Mouse (Mus musculus): ENCODE data around the gene Sept10.
"Not testable (repeated sequence)": the region's sequence is repeated elsewhere in the genome, so short reads cannot be mapped to it uniquely, and the experiment has no call there.

The Sept10 gene

GRCm38 (mm10) chr10:59119811-59120210 lies 101.8 kb downstream of the Sept10 start:
- DNase-seq = no peak

GRCm38 (mm10) chr10:59119001-59119400 lies 102.6 kb downstream of the Sept10 start:
- no peak for DNase-seq

DNA sequence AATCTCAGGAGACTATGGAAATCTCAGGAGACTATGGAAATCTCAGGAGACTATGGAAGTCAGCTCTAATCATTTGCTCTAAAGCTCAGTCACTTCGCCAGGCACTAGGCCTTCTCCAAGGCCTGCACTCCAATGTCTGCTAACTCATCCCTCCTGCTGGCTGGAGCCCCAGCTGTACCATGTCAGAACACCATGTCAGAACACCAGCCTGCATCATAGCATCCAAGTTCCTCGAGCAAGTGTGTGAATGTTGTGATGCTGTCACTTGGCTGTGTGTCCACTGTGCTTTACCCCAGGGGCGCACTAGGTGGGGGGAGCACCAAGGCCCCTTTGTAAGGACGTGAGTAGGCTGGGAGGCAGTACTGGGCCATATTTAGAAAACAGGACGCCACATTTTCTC lies 104.1 kb downstream of the Sept10 start:
- DNase-seq = no peak

DNA sequence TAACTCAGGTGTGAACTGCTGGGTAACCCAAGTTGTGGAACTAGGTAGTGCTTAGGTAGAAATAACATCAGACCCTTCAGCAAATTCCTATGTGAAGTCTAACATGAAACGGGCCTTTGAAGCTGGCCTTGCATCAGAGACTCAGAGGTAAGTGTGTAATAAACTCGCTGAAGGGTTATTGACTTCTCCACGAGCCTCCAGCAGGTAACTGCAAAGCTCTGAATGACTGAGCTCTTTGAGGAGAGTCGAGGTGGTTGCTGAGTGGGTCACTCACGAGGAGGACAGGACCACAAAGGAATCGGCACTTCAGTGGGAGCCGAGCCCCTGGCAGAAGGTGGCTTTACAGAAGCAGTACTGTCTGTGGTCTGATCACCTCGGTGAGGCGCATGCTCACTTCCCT lies 105.3 kb downstream of the Sept10 start:
- DNase-seq = no peak

GRCm38 (mm10) chr10:59115691-59116090 lies 106.0 kb downstream of the Sept10 start:
- DNase-seq = no peak

DNA sequence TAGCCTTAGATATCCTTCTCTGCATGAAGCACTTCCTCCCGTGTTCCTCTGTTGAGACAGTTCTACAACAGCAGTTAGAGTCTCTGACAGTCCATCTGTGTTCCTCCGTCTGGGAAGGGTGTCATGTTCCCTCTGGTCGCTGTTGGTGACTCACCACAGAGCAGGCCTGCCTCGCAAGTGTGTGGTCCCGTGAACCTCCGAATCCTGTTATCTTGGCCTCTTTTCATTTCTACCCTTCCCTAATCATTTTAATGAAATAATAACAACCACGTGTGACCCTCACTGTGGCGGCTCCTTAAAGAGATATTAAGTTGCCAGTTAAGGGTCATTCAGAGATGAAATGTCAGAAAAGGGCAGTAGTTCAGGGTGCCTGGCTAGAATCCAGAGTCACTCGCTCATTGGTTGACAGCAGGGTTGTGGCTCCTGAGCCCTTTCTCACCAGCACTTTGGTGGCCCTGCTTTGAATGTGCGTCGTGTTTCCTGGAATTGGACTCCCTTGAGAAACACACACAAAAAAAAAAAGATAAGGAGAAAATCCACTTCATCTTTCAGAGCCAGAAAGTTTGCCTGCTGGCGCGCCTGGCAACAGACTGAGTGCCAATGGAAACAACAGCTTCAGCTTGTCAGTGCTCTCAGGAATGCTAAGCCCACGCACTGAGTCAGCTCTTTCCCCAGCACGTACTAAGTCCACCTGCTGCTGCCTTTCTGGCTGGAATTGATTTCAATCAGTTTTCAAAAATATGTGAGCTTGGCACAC lies 106.9 kb downstream of the Sept10 start:
- DNase-seq = no peak

- no peak for DNase-seq
Observed at GRCm38 (mm10) chr10:59113386-59113785, 108.3 kb downstream of the Sept10 start.

- DNase-seq = no peak
Observed at GRCm38 (mm10) chr10:59112755-59113154, 108.9 kb downstream of the Sept10 start.

DNA sequence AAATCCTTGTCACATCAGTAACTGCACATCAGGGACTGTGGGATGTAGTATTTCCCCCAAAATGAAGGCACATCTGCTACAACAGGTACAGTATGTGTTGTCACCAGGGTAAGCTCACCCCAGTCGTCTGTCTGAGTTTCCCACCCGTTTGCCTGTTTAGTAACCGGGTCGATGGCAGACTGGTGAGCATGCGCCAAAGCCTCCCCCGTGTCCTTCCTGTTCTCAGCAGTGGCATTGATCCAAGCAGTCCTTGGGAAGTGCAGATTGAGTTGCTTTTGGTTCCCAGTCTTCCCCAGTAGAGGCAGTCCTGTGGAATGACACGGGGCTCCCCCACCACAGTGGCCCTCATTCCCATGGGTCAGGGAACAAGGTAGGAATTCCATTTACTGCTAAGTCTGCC lies 111.3 kb downstream of the Sept10 start:
- no peak for DNase-seq

DNA sequence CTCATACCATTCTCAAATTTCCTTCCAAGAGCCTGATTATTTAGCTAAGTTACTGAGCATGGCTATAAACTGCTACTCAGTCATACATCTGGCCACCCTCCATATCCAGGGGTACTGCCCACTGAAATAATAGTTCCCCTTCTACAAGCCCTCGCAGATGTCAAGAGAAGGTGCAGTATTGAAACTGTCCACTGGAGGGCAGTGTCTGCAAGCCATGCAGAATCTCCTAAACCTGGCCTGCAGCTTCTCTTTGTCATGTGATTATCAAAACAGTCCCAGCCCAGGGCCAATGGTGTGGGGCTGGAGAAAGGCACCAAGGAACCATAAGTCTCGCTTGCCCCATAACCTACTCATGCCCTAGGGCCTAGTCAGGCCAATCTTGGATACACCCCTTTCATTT lies 112.6 kb downstream of the Sept10 start:
- DNase-seq = peak; percentile 67 to 69

GRCm38 (mm10) chr10:59106644-59107043 lies 115.0 kb downstream of the Sept10 start:
- DNase-seq = no peak

DNA sequence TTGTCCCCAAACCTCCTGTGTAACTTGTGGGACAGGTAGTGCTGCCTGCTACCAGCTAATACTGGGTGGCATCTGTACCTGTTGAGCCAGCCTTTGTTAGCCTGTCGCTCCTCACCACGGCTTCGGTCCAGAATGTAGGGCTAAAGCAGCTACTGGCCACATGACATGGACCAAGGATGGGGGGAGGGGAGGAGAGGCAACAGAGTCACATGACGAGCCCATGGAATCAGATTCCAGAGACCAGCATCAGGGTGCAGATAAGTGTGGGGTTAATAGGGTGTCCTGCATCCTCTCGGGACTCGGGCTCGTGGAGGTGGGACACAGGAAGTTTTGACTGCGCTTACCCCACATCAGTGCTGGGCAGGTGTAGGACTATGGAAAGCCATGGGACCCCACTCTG lies 115.8 kb downstream of the Sept10 start:
- no peak for DNase-seq

DNA sequence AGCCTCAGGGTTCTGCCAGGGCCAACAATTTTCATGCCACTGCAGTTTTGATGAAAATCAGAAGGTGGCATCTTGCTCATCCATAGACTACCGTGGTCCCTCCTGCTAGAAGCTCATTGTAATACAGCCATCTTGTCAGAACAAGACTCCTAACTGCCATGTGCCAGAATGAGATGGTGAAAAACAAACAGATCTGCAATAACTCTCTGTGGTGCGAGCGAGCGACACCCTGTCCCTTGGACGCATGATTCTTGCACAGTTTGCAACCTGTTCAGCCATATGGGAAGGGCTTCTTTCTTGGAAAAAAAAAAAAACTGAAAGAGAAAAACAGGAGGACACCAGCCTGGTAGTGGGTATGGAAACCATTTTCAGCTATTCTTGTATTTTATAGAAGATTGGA lies 117.0 kb downstream of the Sept10 start:
- no peak for DNase-seq

- DNase-seq = not testable (repeated sequence)
Observed at GRCm38 (mm10) chr10:59103076-59103475, 118.6 kb downstream of the Sept10 start.

DNA sequence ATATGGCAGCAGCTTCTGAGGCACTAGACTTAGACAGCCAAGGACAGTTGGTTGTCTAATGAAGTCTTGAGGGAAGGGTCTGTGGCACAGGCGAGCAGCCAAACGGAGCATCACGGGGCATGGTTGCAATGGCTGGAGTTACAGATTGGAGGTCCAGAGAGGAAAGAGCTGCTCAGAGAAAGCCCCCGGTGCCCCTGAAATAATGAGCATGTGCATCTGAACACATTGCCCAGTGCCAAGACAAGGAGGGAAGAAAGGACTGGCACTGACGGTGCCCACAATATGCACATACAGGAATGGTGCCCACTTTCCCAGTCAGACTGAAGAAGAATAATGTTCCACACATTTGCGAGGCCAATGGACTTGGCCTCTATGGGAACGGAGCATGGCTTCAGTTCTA lies 129.7 kb downstream of the Sept10 start:
- DNase-seq = no peak
